Mouse (Mus musculus) C2C12 (cell line): ENCODE results near the gene Hdac6.

ENCODE experiments used
- CTCF ChIP-seq: IDR thresholded peaks from one replicate; pipeline ENCODE4 v1.5.1; 2011; ENCODE audit not compliant: control insufficient read depth, insufficient read depth, insufficient read length
- USF1 ChIP-seq: IDR thresholded peaks from one replicate; pipeline ENCODE4 v1.6.1; 2011; ENCODE audit warnings: low read depth, mild to moderate bottlenecking, control low read depth, moderate library complexity

DNA sequence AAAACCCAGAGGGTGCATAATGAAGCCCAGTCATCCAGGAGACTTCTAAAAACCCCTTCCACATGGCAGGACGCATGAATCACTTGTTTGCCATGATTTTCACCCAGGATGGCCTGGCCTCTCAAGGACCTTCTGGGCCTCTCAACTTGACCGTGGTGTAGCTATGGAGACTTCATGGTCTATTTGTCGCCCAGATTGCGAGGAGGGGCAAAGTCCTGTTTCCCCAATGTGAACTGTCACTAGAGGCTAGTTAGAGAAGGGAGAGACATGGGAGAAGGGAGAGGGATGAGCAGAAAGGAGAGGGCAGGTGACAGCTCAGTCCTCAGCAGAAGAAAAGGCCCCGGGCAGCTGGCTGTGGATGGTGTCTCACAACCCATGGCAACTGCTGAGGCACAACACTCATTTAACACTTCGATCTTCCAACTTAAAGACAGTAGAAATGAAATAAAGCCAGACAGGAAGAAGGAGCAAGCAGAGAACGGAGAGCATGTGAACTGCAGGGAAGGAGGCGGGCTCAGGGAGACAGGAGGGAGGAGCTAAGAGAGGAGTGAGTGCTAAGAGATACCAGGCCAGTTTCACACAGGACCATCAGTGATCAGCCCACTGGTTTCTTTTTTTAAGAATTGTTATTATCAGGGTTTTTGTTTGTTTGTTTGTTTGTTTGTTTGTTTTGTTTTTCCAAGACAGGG is 44.8 kb upstream of the Hdac6 start:
- TF ChIP-seq CTCF (no peak), USF1 (no peak)
